Mouse (Mus musculus) forebrain, embryonic 15.5 days (tissue): Measurements from ENCODE around the gene Olfr485. TPM values are rescaled to one million over a fixed set of nuclear protein-coding genes. Genes with fewer than 3 reads are reported as not detected.

ENCODE experiments used
- polyA plus RNA-seq: library from polyadenylated mRNA; unstranded; fragments of >200 nt; fragmentation: Nextera tagmentation; extraction: Ambion mirVana; gene quantifications from 2 replicates; pipeline ENCODE4 v1.2.1, GENCODE M21; 2015

Olfr485 gene
- polyA plus RNA-seq, 1 experiment from 2014 or later = not detected

Other genes with a start within 250 kb of the Olfr485 start
- not detected in 2 replicates for gene Olfr473, start 229.4 kb downstream of the Olfr485 start, polyA plus RNA-seq
- gene Olfr474, start 205.2 kb downstream of the Olfr485 start, polyA plus RNA-seq = not detected in 2 replicates
- not detected in 2 replicates for gene Olfr476, start 195.1 kb downstream of the Olfr485 start, polyA plus RNA-seq
- gene Olfr477, start 173.2 kb downstream of the Olfr485 start, polyA plus RNA-seq = not detected in 2 replicates
- gene Olfr478, start 125.9 kb downstream of the Olfr485 start, polyA plus RNA-seq = not detected in 2 replicates
- not detected in 2 replicates for gene Olfr479, start 109.2 kb downstream of the Olfr485 start, polyA plus RNA-seq
- not detected in 2 replicates for gene Olfr480, start 92.5 kb downstream of the Olfr485 start, polyA plus RNA-seq
- gene Olfr481, start 80.0 kb downstream of the Olfr485 start, polyA plus RNA-seq = not detected in 2 replicates
- gene Olfr482, start 62.3 kb downstream of the Olfr485 start, polyA plus RNA-seq = 0.08 and 0.09 TPM in 2 replicates
- not detected in 2 replicates for gene Olfr483, start 59.0 kb downstream of the Olfr485 start, polyA plus RNA-seq
- not detected in 2 replicates for gene Olfr484, start 32.4 kb downstream of the Olfr485 start, polyA plus RNA-seq
- gene Olfr486, start 12.9 kb upstream of the Olfr485 start, polyA plus RNA-seq = not detected in 2 replicates
- not detected in 2 replicates for gene Olfr487, start 54.8 kb upstream of the Olfr485 start, polyA plus RNA-seq
- gene Olfr488, start 98.5 kb upstream of the Olfr485 start, polyA plus RNA-seq = not detected in 2 replicates
- gene Olfr490, start 129.1 kb upstream of the Olfr485 start, polyA plus RNA-seq = not detected in 2 replicates
- gene Olfr491, start 153.6 kb upstream of the Olfr485 start, polyA plus RNA-seq = not detected in 2 replicates
- not detected in 2 replicates for gene Olfr492, start 163.8 kb upstream of the Olfr485 start, polyA plus RNA-seq
- gene Olfr493, start 187.1 kb upstream of the Olfr485 start, polyA plus RNA-seq = not detected in 2 replicates
- not detected in 2 replicates for gene Olfr494, start 205.5 kb upstream of the Olfr485 start, polyA plus RNA-seq
- not detected in 2 replicates for gene Olfr495, start 233.3 kb upstream of the Olfr485 start, polyA plus RNA-seq